ENCODE assay signal across 8 mouse cellular contexts in the genomic region with DNA sequence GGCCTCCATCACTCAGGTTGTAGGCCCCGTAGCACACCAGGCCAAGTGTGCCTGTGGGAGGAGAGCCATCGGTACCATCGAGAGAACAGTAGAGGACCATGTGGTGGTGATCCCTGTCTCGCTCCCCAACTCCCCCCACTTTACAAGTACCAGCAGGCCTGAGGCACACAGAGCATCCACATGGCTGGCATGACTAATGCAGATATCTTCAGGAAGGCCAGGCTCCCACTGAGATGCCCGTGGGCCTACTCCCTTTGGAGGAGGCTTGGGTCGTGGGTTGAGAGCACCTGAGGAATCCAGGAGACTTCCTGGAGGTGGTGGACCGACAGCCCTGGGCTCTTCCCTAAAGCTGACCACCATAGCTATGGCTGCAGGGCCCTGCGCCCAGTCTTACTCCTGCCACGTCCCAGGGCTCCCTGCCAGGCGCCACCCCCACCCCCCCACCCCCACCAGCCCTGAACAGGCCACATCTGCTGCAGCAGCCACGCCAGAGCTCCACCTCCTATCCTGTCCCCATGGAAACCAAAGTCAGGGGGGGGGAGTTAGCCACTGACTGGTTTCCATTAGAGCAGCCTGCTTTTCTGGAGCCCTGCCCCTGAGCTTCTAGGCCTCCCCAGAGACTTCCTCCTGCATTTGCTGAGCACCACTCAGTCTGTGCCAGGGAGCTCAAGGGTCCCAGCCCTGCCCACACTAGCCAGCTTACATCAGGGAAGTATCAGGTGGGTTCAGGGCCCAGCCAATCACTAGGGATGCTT. TPM values are rescaled to one million over a fixed set of nuclear protein-coding genes. Genes with fewer than 3 reads are reported as not detected.
DNase-seq lines count a peak whose midpoint lies in the region; ATAC-seq lines count a peak whose summit lies in the region.

No protein-coding gene starts in this region.

- ATAC-seq in intestine, embryonic 15.5 days, result peak; percentile 87
- peak; percentile 30; the same call in 1 of the 2 replicates for ATAC-seq in liver, embryonic 12.5 days
- no peak for ATAC-seq in CD4-positive, CD25-positive, alpha-beta regulatory T cell, adult 4 months

- peaks cover 32% of the 10 kb centered on the region for H3K4me1 ChIP-seq in intestine, embryonic 15.5 days (replicated peaks)
- H3K4me1 ChIP-seq in liver, embryonic 12.5 days, result no peaks in the 10 kb centered on the region

- no peak overlapping the region for H3K4me2 ChIP-seq in intestine, embryonic 15.5 days (replicated peaks)
- H3K4me2 ChIP-seq in liver, embryonic 12.5 days, result no peak overlapping the region

- H3K9ac ChIP-seq in intestine, embryonic 15.5 days, result no peak overlapping the region
- no peak overlapping the region for H3K9ac ChIP-seq in liver, embryonic 12.5 days

- DNase-seq in embryo, embryonic 11 days, result peak; percentile 65
- DNase-seq in embryo, embryonic 10 days (ENCODE audit: low spot score), result no peak
- DNase-seq in cerebellum, postnatal 10 days, result peak; percentile 86 to 89
- peak; percentile 99 for DNase-seq in heart, adult 11 months
- peak; percentile 66 to 73 for DNase-seq in right cerebral cortex, postnatal 36 days (ENCODE audit: low spot score in 2 of 2)

- H3K9me3 ChIP-seq in intestine, embryonic 15.5 days, result no peaks in the 10 kb centered on the region
- no peaks in the 10 kb centered on the region for H3K9me3 ChIP-seq in liver, embryonic 12.5 days (replicated peaks)

- H3K4me3 ChIP-seq in intestine, embryonic 15.5 days (replicated peaks), result no peak overlapping the region
- no peak overlapping the region for H3K4me3 ChIP-seq in liver, embryonic 12.5 days

- no peaks in the 10 kb centered on the region for H3K27me3 ChIP-seq in intestine, embryonic 15.5 days (replicated peaks)
- peaks cover 20% of the 10 kb centered on the region for H3K27me3 ChIP-seq in liver, embryonic 12.5 days (replicated peaks)

- peak overlapping the region; percentile 81 for H3K27ac ChIP-seq in intestine, embryonic 15.5 days
- H3K27ac ChIP-seq in liver, embryonic 12.5 days, result no peak overlapping the region

- 54% methylated on average over 11 of the region's 11 CpGs for WGBS in intestine, embryonic 15.5 days
- 63% methylated on average over 10 of the region's 11 CpGs for WGBS in liver, embryonic 12.5 days (ENCODE audit: insufficient replicate concordance)

- H3K36me3 ChIP-seq in intestine, embryonic 15.5 days, result peaks cover 2% of the 10 kb centered on the region; the same call in 1 of the 2 replicates
- no peaks in the 10 kb centered on the region for H3K36me3 ChIP-seq in liver, embryonic 12.5 days

RNA-seq across cellular contexts. Expression of a gene that starts 48.0 kb away (rescaled TPM):
- polyA plus RNA-seq in intestine, embryonic 15.5 days (2015; fragmentation: Nextera tagmentation; extraction: Ambion mirVana), result 18.2 and 19.5 TPM in 2 replicates
- polyA plus RNA-seq in liver, embryonic 12.5 days (2016; fragmentation: Nextera tagmentation; extraction: Ambion mirVana), result 5.7 TPM in 2 replicates
- polyA plus RNA-seq in CD4-positive, CD25-positive, alpha-beta regulatory T cell, adult 4 months (2017; shearing (Covaris generic)), result under 1 TPM in 1 of 2 experiments, not detected in 1; 0.20 TPM
